Mouse (Mus musculus) embryonic stem cell, embryonic (primary cell): ENCODE measurements around the gene Myo5a.

ENCODE experiments used
- CTCF ChIA-PET, 4 experiments: fragments of 300-600 bp in 2 of 4; fragments of 350-600 bp in 2 of 4; sonication (Branson Sonifier 250); formaldehyde crosslinking; loops; one replicate each; lab custom pipeline; 2022; ENCODE audit warnings: inconsistent platforms in 2 of 4; lab: Charles Lee
- POLR2A ChIA-PET, 4 experiments: fragments of 300-600 bp in 2 of 4; fragments of 350-600 bp in 2 of 4; sonication (Branson Sonifier 250); formaldehyde crosslinking; loops; one replicate each; lab custom pipeline; 2022; ENCODE audit warnings: antibody characterized with exemption in 4 of 4, inconsistent platforms in 1 of 4; lab: Charles Lee

Gene Myo5a

DNA sequence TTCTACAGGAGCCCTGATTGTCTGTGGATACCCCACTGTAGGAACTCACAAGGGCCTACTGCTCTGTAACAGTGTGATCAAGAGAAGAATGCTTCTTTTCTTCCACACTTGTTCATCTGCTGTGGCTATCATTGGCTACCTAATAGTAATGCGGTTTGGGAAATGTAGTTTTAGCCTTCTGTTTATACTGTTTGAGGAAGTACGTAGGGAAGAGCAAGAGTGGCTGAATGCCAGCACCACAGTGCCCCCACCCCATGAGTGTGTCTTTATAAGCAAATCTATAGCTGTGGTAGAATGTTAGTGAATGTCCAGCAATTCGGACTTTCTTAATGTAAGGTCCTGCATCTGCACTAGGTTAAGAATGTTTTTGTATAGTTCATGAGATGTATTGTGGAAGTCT lies 21.7 kb upstream of the Myo5a start:
- ChIA-PET POLR2A (interaction anchor here in 3 of 4 experiments (0.6 to 12.7 kb wide), 12 partner anchors 9 to 360 kb away, joined by 3 to 104 read pairs (median 4); partner anchors contain the start of gene Arpp19 (in 1 of the 3)), CTCF (interaction anchor here (0.6 to 2.5 kb wide), 37 partner anchors 8 to 920 kb away, joined by 3 to 33 read pairs (median 5); partner anchors contain the start of genes Arpp19 (in 2 of the 4), Leo1 (in 1 of the 4) and Myo5c (in 1 of the 4))

DNA sequence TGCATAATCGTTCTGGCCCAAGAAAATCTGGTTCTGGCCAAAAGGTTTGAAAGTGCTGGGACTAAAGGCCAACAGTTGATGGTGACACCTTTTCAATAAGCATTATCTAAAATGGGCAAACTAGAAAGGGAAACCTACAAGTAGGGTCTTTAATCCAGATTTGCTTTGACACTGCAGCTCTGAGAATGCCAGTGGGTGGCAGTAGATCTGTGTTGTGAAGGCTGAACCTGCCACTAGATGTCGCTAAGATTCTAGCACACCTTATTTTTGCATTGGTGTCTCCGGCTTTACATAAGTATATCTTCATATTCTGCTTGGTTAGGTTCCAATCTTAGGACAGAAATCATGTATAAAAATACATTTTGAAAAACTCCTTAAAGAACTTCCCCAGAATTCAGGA lies 20.8 kb upstream of the Myo5a start:
- ChIA-PET CTCF (interaction anchor here (0.5 to 2.5 kb wide), 69 partner anchors 9 to 919 kb away, joined by 3 to 33 read pairs (median 4); partner anchors contain the start of genes Myo5c (in 3 of the 4), Arpp19 (in 2 of the 4) and Leo1 (in 1 of the 4)), POLR2A (interaction anchor here (0.5 to 12.7 kb wide), 16 partner anchors 8 to 231 kb away, joined by 3 to 104 read pairs (median 4); partner anchors contain the start of gene Arpp19 (in 1 of the 4))

DNA sequence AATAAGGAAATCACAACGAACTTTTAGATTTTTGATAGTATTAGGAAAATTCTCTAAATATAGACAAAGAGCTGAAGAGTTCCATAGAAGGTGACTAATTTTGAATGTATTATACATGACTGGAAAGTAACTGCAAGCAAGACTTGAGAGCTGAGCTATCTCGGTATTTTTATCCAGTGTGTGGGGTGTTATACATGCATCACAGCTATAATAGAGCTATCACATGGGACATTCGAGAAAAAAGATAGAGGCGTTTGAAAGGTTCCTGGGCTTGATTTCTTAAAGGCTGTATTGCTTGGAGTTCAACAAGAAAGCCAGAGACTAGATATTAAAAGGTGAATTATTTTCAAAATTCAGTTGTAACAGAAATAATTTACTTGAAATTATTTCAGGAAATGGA lies 19.0 kb upstream of the Myo5a start:
- CTCF ChIA-PET = no interaction called here

DNA sequence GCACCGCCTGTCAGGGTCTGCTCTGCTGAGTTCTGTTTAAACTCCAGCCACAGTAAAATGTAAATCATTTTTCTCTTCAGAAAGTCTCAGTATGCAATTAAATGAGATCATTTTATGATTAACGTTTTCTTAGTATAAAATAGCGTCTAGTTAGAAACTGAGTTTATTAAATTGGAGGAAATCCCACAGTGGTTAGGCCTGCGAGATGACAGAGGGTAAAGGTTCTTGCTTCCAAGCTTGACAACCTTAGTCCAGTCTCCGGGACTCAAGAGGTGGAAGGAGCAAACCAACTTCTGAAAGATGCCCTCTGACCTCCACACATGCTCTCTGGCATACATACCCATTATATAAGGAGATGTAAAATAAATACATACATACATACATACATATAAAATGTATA lies 15.8 kb upstream of the Myo5a start:
- ChIA-PET POLR2A (interaction anchor here in 2 of 4 experiments (1.5 to 12.7 kb wide), 2 partner anchors 15 to 17 kb away, joined by 3 to 104 read pairs; partner anchors contain the start of gene Arpp19 (in 1 of the 2)), CTCF (no interaction called here)

More for the DNA sequence above, 19.0 kb upstream of the Myo5a start:
- POLR2A ChIA-PET = interaction anchor here in 2 of 4 experiments (0.6 to 12.7 kb wide), 2 partner anchors 12 to 147 kb away, joined by 7 to 104 read pairs; partner anchors contain the start of gene Arpp19 (in 1 of the 2)

DNA sequence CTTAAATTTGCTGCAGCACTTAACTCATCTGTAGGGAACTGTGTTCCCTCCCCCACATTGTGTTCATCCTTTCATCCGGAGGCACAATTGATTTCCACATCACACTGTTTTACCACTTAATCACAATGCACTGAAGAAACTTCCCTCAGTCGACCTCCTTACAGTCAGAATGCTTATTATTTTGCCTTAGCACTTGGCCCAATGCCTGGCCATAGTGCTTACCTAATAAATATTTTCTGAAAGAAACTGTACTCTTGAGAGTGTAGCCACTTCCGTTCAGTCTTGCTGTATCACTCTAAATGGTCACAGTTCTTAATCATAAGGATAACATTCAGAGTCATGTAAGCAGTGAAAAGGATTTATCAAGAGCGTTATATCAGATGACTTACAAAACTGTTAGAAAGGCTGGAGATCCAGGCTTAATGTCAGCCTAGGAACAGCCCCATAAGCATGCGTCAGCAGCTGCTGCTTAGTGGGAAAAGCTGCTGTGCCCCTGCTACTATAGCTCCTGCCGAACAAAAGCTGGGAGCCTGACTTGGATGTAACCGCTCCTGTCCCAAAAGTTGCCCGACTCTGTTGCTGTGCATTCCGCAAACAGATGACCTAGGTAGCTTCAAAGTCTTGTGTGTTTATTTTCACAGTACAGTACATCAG lies 6.0 kb upstream of the Myo5a start:
- CTCF ChIA-PET = interaction anchor here in 2 of 4 experiments (0.8 to 1.9 kb wide), 3 partner anchors 15 to 218 kb away, joined by 4 to 6 read pairs (median 5); no protein-coding TSS in a partner anchor
- POLR2A ChIA-PET = interaction anchor here in 1 of 4 experiments (1.2 to 3.2 kb wide), 2 partner anchors 11 to 26 kb away, joined by 3 to 10 read pairs; no protein-coding TSS in a partner anchor

DNA sequence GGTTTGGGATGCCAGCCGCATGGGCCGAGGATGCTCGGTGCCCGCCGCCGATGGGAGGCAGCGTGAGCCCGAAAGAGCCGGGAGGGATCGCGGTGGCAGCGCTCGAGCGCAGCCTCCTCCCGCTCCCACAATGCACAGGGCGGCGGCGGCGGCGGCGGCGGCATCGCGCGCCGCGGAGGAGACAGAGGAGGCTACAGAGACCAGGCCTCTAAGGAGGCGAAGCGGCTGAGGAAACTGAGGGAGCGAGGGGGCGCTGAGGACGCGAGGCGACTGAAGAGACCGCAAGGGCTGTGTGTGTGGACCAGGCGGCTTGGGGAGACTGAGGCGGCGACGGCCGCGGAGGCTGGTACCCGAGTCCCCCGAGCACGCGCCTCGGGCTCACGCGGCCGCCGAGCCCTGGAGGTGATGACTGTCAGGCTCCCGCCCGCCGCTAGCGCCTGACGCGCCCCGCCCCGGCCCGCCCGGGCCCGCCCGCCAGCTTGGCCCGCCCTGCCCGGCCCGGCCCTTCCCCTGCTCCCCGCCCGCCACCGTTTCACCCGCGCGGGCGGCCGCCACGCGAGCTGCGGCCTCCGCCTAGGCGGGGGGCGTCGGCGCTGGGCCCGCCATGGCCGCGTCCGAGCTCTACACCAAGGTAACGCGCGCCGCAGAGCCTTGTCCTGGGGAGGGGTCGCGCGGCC lies 352 bp downstream of the Myo5a start:
- CTCF ChIA-PET = interaction anchor here in 3 of 4 experiments (0.6 to 1.1 kb wide), 7 partner anchors 14 to 554 kb away, joined by 3 to 6 read pairs (median 3); partner anchors contain the start of gene Leo1 (in 1 of the 3)
- POLR2A ChIA-PET = interaction anchor here (0.5 to 3.9 kb wide), 25 partner anchors 10 to 366 kb away, joined by 3 to 40 read pairs (median 4); partner anchors contain the start of gene Arpp19 (in 3 of the 4)

DNA sequence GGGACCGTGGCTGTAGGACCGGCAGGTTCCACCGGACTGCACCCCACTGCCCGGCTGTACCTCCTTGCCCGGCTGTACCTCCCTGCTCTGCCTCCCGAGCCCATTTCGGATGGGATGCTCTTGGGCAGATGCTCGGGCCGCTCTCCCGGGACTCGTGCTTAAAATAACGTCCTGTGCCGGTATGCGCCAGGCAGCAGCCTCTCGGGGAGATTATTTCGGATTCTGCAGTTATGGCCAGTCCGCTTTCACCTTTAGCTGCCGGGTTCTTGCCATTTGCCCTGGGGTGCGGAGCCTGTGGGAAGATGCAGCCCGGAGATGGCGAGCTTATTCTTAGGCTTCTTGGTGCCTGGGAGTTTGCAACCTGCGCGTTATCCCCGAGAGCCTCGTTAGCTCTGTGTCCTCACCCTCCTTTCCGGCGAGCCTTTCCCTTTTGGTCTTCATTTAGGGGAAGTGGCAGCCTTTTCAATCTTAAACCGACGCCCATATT lies 934 bp downstream of the Myo5a start:
- POLR2A ChIA-PET = interaction anchor here (0.5 to 3.9 kb wide), 25 partner anchors 11 to 366 kb away, joined by 3 to 40 read pairs (median 4); partner anchors contain the start of gene Arpp19 (in 2 of the 4)
- CTCF ChIA-PET = interaction anchor here (0.5 to 1.1 kb wide), 8 partner anchors 9 to 370 kb away, joined by 3 to 5 read pairs (median 3); partner anchors contain the start of gene Leo1 (in 1 of the 4)

DNA sequence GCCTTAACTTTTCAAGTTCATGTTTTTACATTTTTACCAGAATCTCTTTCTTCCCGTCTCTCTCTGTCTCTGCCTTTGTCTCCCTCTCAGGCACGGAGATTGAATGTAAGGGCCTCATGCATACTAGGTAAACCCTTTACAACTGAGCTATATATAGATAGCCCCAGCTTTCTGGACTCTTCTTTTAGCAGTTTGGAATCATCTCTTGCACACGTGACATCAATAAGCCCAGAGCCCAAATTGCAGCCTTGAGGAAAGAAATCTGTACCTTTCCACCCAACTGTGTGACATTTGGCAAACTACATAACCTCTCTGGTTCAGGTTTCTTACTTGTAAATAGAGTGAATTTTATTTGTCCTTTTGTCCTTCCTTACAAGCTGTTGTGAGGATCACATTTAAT lies 1.5 kb downstream of the Myo5a start:
- CTCF ChIA-PET = interaction anchor here (0.5 to 1.1 kb wide), 7 partner anchors 8 to 369 kb away, joined by 3 to 5 read pairs (median 3); partner anchors contain the start of gene Leo1 (in 1 of the 4)
- POLR2A ChIA-PET = interaction anchor here (0.5 to 3.9 kb wide), 22 partner anchors 11 to 392 kb away, joined by 3 to 40 read pairs (median 4); partner anchors contain the start of gene Arpp19 (in 1 of the 4)

DNA sequence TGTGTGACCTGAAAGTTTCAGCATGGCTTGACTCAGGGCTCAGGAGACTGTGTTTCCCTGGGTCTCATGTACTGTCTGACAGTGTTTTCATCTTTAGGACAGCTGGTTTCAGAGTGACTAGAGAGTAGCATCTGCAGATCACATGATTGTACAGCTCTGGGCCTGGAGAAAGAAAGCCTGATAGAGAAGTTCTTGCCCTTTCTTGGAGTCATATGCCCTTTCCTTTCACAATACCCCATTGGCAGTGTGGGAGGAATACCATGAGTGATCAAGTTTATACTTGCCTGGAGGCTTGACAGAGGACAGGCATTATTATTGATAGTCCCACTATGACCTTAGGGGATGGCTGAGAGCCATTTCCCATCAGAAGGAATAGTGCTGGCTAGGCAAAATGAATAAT lies 6.4 kb downstream of the Myo5a start:
- ChIA-PET POLR2A (interaction anchor here in 1 of 4 experiments (1.1 to 1.6 kb wide), 2 partner anchors 8 to 11 kb away, joined by 3 to 6 read pairs; no protein-coding TSS in a partner anchor), CTCF (interaction anchor here in 2 of 4 experiments (0.6 to 1.8 kb wide), 3 partner anchors 27 to 730 kb away, joined by 3 to 4 read pairs (median 4); no protein-coding TSS in a partner anchor)

DNA sequence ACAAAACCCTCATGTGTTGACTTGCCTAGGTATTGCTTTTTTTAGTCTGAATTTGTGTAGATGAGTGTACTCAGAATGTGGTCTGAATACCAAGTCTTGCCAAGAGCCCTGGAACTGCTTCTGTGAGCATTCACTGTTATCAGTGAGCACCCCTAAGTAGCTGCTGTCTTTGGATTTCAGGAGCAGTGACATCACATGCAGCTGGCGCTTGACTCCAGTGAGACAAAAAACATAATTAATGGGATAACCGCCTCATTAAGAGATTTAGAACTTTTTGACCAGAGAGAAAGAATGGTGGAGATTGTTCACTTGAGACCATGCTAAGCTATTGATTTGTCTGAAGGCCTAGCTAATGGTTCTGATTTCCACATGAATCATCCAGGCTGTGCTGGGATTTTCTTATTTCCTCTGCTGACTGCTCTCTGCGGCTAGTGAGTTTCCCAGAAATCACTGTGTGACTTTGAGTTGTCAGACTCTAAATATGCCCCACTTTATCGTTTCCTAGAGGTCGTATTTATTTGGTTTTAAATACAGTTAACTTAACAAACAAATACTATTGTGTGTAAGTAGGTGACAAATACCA lies 14.5 kb downstream of the Myo5a start:
- ChIA-PET POLR2A (interaction anchor here (0.6 to 5.5 kb wide), 19 partner anchors 9 to 277 kb away, joined by 3 to 40 read pairs (median 3); partner anchors contain the start of genes Arpp19 (in 1 of the 4) and Myo5a (in 1 of the 4)), CTCF (interaction anchor here (0.6 to 1.7 kb wide), 5 partner anchors 35 to 277 kb away, joined by 3 to 5 read pairs (median 4); no protein-coding TSS in a partner anchor)

DNA sequence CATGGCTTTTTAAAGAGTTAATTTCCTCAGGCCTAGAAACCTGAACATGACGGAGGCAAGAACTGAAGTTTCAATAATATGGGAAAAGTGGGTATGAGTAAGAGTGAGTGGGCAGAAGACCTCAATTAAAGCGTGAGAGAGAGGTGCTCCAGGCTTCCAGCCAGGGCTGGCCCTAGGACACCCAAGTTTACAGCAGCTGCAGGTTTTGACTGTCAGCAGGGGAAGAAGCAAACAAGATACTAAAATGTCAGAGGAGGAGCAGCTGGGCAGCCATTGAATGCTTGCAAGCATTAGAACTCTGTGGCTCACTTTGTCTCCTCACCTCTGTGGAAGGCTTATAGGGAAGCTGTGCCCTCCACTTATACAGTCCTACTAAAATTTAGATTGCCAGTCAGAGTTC lies 17.0 kb downstream of the Myo5a start:
- ChIA-PET POLR2A (interaction anchor here in 2 of 4 experiments (1.0 to 5.5 kb wide), 5 partner anchors 11 to 50 kb away, joined by 3 to 40 read pairs (median 6); partner anchors contain the start of genes Arpp19 (in 1 of the 2) and Myo5a (in 1 of the 2)), CTCF (interaction anchor here in 2 of 4 experiments (0.6 to 1.2 kb wide), 2 partner anchors 38 to 1773 kb away, joined by 4 to 5 read pairs; no protein-coding TSS in a partner anchor)

DNA sequence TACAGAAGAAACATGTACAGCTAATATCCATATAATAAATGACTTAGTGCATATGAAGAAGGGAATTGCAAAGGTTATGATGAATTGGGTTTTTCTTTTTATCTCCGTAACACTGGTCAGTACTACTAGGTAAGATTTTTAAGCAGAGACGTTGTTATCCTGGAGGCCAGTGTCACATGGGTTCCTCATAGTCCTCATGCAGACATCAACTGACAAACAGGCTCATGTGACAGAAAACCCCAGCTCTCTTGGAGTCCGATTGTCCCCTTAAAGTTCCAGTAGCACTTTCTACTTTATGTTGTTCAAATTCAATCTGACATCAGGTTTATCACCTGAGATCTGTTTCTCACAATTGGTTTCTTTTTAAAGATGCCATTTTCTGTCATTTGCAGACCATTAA lies 18.5 kb downstream of the Myo5a start:
- POLR2A ChIA-PET = no interaction called here
- CTCF ChIA-PET = interaction anchor here in 2 of 4 experiments (0.7 kb wide), 2 partner anchors 17 to 733 kb away, joined by 3 read pairs; no protein-coding TSS in a partner anchor

DNA sequence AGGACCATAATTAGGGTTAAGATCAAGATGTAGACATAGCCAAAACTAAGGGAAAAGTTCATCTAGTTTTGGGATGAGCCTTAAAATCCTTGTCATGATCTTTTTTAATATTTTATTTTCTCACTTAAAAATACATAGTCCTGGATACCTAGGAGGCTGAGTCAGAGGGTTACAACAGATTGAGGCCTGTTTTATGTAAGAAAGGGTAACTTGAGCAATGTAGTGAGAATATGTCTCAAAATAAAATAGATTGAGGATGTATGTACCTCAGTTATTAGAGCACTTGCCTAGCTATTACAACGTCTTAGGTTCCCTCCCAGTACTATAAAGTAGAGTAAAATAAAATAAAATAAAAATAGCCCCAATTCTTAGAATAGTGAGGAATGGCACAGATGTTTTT lies 21.3 kb downstream of the Myo5a start:
- POLR2A ChIA-PET = interaction anchor here in 1 of 4 experiments (1.4 kb wide), 1 partner anchor 17 kb away, joined by 4 read pairs; no protein-coding TSS in a partner anchor
- CTCF ChIA-PET = no interaction called here

DNA sequence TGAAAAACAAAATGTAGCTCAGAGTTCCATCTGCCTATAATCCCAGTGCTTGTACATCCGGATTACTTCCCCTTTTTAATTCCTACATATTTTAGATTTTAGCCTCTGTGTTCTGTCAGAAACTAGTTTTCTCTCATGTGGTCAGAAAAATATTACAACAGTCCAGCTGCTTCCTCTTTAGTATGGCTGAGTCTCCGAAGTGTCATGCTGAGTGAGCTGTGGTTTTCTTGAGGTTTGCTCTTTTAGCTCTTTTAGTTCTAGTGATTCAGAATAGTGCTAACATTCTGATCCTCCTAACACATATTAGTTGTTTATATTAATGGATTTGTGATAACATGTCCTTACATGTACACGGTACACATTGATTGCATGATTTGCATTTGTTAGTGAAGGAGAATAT lies 23.9 kb downstream of the Myo5a start:
- CTCF ChIA-PET = no interaction called here
- POLR2A ChIA-PET = interaction anchor here in 2 of 4 experiments (1.2 to 1.9 kb wide), 2 partner anchors 9 to 12 kb away, joined by 3 to 4 read pairs; no protein-coding TSS in a partner anchor

DNA sequence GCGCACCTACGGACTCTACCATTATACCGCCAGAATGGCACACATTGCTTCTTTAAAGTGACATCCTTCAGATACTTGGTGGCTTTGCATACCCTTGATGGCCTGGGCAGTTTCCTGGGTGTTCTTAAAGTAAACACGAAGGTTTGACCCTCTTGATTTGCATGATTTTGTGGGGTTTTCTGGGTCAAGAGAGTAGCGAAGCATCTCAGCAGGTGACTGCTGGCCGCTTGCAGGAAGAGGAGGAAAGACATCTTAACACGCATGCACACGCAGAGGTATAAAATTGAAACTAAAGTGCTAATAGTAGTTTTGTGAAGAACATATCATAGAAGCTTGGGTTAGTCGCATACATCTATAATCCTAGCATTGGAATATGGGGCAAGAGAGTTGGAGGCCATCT lies 28.1 kb downstream of the Myo5a start:
- POLR2A ChIA-PET = interaction anchor here in 1 of 4 experiments (0.6 kb wide), 1 partner anchor 267 kb away, joined by 5 read pairs; no protein-coding TSS in a partner anchor
- CTCF ChIA-PET = no interaction called here

DNA sequence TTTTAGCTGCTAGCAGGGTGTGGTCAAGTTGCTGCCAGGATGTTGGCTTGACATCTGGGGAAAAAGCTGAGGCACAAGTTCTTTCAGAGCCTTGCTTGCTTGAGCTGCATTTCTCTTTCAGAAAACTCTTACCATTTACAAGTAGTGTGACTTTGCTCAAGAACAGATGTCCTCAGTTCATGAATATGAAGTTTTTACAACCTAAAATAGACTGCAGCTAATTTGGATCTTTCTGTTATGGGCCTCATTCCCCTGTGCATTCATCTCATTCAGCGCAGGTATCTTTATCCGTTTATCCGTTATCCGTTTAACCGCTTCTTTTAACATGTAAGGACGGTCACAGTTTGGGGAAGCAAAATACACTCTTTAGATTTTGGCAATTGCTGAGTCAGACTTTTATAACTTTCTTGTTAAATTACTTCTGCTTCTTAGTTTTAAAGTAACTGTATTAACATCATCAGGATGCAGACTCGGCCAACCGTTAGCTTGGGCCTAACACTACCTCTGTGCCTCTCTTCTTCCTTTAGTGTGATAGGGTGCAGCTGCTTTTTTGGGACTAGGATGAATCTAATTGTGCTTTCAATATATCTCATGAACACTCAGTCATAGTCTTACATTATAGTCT lies 29.5 kb downstream of the Myo5a start:
- POLR2A ChIA-PET = interaction anchor here in 1 of 4 experiments (1.4 to 1.7 kb wide), 2 partner anchors 14 to 63 kb away, joined by 4 to 5 read pairs; partner anchors contain the start of gene Arpp19
- CTCF ChIA-PET = interaction anchor here in 1 of 4 experiments (0.6 kb wide), 1 partner anchor 51 kb away, joined by 3 read pairs; no protein-coding TSS in a partner anchor
